Mouse (Mus musculus) embryonic fibroblast, embryonic 13.5 days (primary cell): ENCODE data around the gene Otulinl.

Experiments used
- CTCF ChIP-seq: IDR thresholded peaks from 2 replicates; pipeline ENCODE4 v1.5.1; 2011; ENCODE audit warnings: mild to moderate bottlenecking, control low read depth, low read length, moderate library complexity, borderline replicate concordance; ENCODE audit not compliant: insufficient read depth
- POLR2A ChIP-seq: IDR thresholded peaks from 2 replicates; pipeline ENCODE4 v1.6.1; 2011; ENCODE audit warnings: low read depth, mild to moderate bottlenecking, control low read depth, low read length, moderate library complexity

DNA sequence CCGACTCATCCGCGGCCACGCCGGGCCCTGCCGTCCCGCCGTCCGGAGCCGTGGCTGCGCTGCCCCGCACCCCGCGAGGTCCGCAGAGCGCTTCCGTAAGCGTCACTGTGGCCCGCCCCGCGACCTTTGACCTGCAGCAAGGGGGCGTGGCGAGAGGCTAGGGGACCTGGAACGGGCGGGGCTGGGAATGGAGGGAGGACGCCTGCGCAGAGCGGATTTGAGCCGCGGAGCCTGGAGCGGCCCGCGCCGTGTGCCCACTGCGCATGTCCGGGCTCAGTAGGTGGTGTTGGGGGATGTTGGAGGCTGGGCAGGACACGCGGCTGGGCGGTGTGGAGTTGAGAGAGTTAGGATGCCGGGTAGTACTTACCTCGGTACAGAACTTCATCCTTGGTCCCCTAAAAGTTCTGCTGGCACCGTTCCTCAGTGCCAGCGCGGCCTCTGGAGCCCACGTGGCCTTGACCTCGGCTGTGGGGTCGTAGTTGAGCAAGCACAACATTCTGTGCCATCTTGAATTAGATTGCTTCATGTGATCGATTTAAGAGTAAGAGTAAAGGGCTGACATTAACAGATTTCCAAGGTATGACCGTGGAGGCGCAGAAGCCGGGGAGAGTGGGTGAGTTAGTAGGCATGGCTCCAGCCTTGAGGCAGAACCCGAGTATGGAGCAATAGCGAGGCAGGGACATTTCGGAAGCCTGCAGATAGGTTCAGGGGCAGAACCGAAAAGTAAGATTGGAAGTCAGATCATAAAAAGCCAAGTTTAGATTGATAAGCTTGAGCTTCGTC, 50.6 kb downstream of the Otulinl start, which contains the start of gene Otulin:
- TF ChIP-seq POLR2A, result peak; percentile 93
- TF ChIP-seq CTCF, result no peak
